Mouse (Mus musculus): ENCODE measurements at regions not wholly inside any gene's neighbourhood (a gene's known extent, or its start where the extent isn't known, plus 50 kb on each side); places are given as distances from the start of the nearest gene placed in this dataset.

GRCm38 (mm10) chr17:83158652-83159051 lies 56.4 kb upstream of the Pkdcc start:
- CTCF ChIA-PET: interaction anchor here (2.7 kb wide), 1 partner anchor 17 kb away, joined by 8 read pairs; no protein-coding TSS in a partner anchor
- POLR2A ChIA-PET: no interaction called here
- in situ Hi-C loops (cut with MboI; ENCODE audit: low pct_unique_long_range_greater_than_20kb): no loop called here
- ATAC-seq: no peak
- TF ChIP-seq CTCF (IDR thresholded peaks at IDR 0.05): no peak
- no peak for DNase-seq (ENCODE audit: low read depth, low spot score)
- H3K27me3 ChIP-seq: no peaks in the 10 kb centered on the region

GRCm38 (mm10) chr17:83159634-83160033 lies 55.5 kb upstream of the Pkdcc start:
- TF ChIP-seq CTCF (IDR thresholded peaks at IDR 0.05): no peak
- DNase-seq (ENCODE audit: low read depth, low spot score) (no peak), ATAC-seq (peak; percentile 45)
- in situ Hi-C loops (cut with MboI; ENCODE audit: low pct_unique_long_range_greater_than_20kb): no loop called here
- ChIA-PET CTCF (interaction anchor here (2.7 kb wide), 1 partner anchor 16 kb away, joined by 8 read pairs; no protein-coding TSS in a partner anchor), POLR2A (interaction anchor here (0.6 to 1.2 kb wide), 2 partner anchors 54 to 57 kb away, joined by 3 read pairs; no protein-coding TSS in a partner anchor)
- no peaks in the 10 kb centered on the region for H3K27me3 ChIP-seq

- DNase-seq (ENCODE audit: low read depth, low spot score): no peak
- no peak for ATAC-seq
These were observed 54.8 kb upstream of the Pkdcc start for GRCm38 (mm10) chr17:83160296-83160695.

GRCm38 (mm10) chr17:83161731-83162130 lies 53.4 kb upstream of the Pkdcc start:
- in situ Hi-C loops (cut with MboI; ENCODE audit: low pct_unique_long_range_greater_than_20kb): no loop called here
- no peak for ATAC-seq
- no peak for DNase-seq (ENCODE audit: low read depth, low spot score)
- POLR2A ChIA-PET: interaction anchor here (0.6 kb wide), 1 partner anchor 16 kb away, joined by 3 read pairs; no protein-coding TSS in a partner anchor
- TF ChIP-seq CTCF (IDR thresholded peaks at IDR 0.05): no peak
- CTCF ChIA-PET: interaction anchor here (1.0 kb wide), 1 partner anchor 92 kb away, joined by 3 read pairs; no protein-coding TSS in a partner anchor
- H3K27me3 ChIP-seq: no peaks in the 10 kb centered on the region

More at GRCm38 (mm10) chr17:83160296-83160695, 54.8 kb upstream of the Pkdcc start:
- CTCF ChIA-PET: interaction anchor here (2.7 kb wide), 1 partner anchor 16 kb away, joined by 8 read pairs; no protein-coding TSS in a partner anchor
- in situ Hi-C loops (cut with MboI; ENCODE audit: low pct_unique_long_range_greater_than_20kb): no loop called here
- POLR2A ChIA-PET: interaction anchor here (1.2 kb wide), 1 partner anchor 53 kb away, joined by 3 read pairs; no protein-coding TSS in a partner anchor
- TF ChIP-seq CTCF (IDR thresholded peaks at IDR 0.05): no peak
- no peaks in the 10 kb centered on the region for H3K27me3 ChIP-seq

- in situ Hi-C loops (cut with MboI; ENCODE audit: low pct_unique_long_range_greater_than_20kb): no loop called here
- POLR2A ChIA-PET: no interaction called here
- no peak for TF ChIP-seq CTCF (IDR thresholded peaks at IDR 0.05)
- no peak for DNase-seq (ENCODE audit: low read depth, low spot score)
- no peak for ATAC-seq
- no peaks in the 10 kb centered on the region for H3K27me3 ChIP-seq
- CTCF ChIA-PET: no interaction called here
These were observed 51.0 kb upstream of the Pkdcc start for GRCm38 (mm10) chr17:83163952-83164560.

GRCm38 (mm10) chr17:83164728-83165127 lies 50.4 kb upstream of the Pkdcc start:
- ChIA-PET CTCF (no interaction called here), POLR2A (interaction anchor here (0.6 kb wide), 1 partner anchor 69 kb away, joined by 4 read pairs; no protein-coding TSS in a partner anchor)
- TF ChIP-seq CTCF (IDR thresholded peaks at IDR 0.05): no peak
- no peak for DNase-seq (ENCODE audit: low read depth, low spot score)
- no peak for ATAC-seq
- in situ Hi-C loops (cut with MboI; ENCODE audit: low pct_unique_long_range_greater_than_20kb): no loop called here
- H3K27me3 ChIP-seq: no peaks in the 10 kb centered on the region

GRCm38 (mm10) chr17:83165140-83165539 lies 50.0 kb upstream of the Pkdcc start:
- ChIA-PET POLR2A (interaction anchor here (0.6 kb wide), 1 partner anchor 69 kb away, joined by 4 read pairs; no protein-coding TSS in a partner anchor), CTCF (no interaction called here)
- no peaks in the 10 kb centered on the region for H3K27me3 ChIP-seq
- ATAC-seq (no peak), DNase-seq (ENCODE audit: low read depth, low spot score) (no peak)
- no peak for TF ChIP-seq CTCF (IDR thresholded peaks at IDR 0.05)
- in situ Hi-C loops (cut with MboI; ENCODE audit: low pct_unique_long_range_greater_than_20kb): no loop called here

All from Patski (cell line).